Mouse (Mus musculus): Measurements from ENCODE around the gene Cul1. TPM values are rescaled to one million over a fixed set of nuclear protein-coding genes. Genes with fewer than 3 reads are reported as not detected.

The Cul1 gene
- polyA plus RNA-seq, 1 experiment from 2014 or later: 125 TPM

DNA sequence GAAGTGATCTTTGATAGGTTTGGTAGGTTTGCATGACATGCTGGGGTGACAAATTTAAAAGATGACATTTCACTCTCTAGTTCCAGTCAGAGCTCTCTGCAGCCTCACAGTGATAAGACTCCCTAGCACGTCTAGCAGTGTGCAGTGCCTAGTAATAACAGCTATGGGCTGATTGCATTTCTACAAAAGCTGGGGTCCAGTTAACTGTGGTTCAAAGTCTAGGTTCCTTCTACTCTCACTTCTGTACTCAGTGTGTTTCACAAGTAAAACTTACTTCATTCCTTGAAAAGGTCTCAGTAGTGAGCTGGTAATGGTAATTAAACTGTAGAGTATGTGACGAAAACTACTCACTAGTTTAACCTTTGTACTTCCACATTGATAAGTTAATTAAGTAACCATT, 66.8 kb downstream of the Cul1 start:
- no peak overlapping the region for H3K9ac ChIP-seq
- H3K4me3 ChIP-seq: no peak overlapping the region
- no peak overlapping the region for H3K27ac ChIP-seq
- H3K27me3 ChIP-seq: no peaks in the 10 kb centered on the region
- 88% methylated on average over 2 of the region's 2 CpGs for WGBS
- ATAC-seq (ENCODE audit: low FRiP score): no peak
- H3K4me2 ChIP-seq: no peak overlapping the region
- H3K4me1 ChIP-seq (replicated peaks): no peaks in the 10 kb centered on the region
- no peaks in the 10 kb centered on the region for H3K9me3 ChIP-seq
- peaks cover 91% of the 10 kb centered on the region for H3K36me3 ChIP-seq

DNA sequence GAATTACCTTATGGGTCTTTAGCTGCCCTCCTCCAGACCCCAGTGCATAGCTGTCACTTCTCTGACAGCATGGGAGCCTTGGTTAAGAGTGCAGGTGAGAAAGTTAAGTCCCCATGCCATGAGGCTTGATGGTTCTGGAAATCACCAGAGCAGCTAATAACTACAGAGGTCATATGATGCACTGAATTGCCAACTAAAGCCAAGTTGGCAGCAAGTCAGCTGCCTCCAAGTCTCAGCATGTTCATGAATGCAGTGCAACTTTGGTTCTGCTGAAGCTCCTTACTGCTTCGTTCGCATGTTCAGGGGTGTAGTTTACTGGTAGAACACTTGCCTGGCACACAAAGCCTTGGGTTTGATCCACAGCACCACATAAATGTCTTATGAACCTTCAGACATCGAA, 69.2 kb downstream of the Cul1 start:
- Histone ChIP-seq H3K9ac (no peak overlapping the region), H3K4me3 (no peak overlapping the region), H3K27ac (no peak overlapping the region), H3K27me3 (no peaks in the 10 kb centered on the region), H3K9me3 (no peaks in the 10 kb centered on the region), H3K4me2 (no peak overlapping the region), H3K4me1 (replicated peaks) (no peaks in the 10 kb centered on the region), H3K36me3 (peaks cover 91% of the 10 kb centered on the region)
- ATAC-seq (ENCODE audit: low FRiP score): no peak
- 96% methylated on average over 3 of the region's 3 CpGs for WGBS

DNA sequence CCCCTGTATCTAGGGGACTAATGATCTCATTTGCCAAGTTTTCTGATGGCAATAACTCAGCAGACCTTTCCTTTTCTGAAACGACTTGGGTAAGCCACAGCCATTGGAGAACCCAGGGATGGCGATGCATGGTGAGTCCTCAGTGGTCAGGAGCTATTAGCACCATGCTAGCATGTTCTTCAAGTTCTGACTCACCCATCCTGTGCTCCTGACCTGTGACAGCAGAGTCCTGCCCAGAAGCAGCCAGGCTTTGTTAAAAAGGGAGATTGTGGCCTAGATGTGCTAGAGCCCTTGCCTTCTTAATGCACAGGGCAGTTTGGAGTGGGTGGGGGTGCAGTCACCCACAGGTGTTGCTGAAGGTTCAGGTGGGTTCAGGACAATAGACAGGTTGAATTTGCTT, 71.8 kb downstream of the Cul1 start:
- H3K4me2 ChIP-seq: no peak overlapping the region
- no peaks in the 10 kb centered on the region for H3K4me1 ChIP-seq (replicated peaks)
- no peaks in the 10 kb centered on the region for H3K9me3 ChIP-seq
- 86% methylated on average over 2 of the region's 2 CpGs for WGBS
- ATAC-seq (ENCODE audit: low FRiP score): no peak
- peaks cover 88% of the 10 kb centered on the region for H3K36me3 ChIP-seq
- H3K27me3 ChIP-seq: no peaks in the 10 kb centered on the region
- H3K4me3 ChIP-seq: no peak overlapping the region
- H3K27ac ChIP-seq: no peak overlapping the region
- no peak overlapping the region for H3K9ac ChIP-seq

DNA sequence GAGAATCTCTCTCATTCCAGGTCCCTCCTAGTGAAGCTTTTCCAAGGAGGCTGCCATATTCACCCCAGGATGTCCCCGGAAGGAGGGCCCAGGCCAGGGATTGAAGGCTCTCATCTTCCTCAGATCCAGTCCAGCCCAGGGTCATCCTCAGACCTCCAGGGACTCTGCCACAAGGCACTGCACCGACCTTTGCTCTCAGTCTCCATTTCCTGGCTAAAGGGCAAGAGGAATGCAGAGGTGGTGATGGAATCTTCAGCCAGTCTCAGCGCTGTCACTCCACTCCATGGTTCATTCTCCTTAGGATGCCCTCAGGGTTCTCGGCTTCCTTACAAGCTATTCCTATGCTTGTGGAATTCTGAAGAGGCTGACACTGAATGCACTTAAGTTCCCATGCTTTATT, 73.2 kb downstream of the Cul1 start:
- ATAC-seq (ENCODE audit: low FRiP score): no peak
- Histone ChIP-seq H3K4me2 (no peak overlapping the region), H3K4me1 (replicated peaks) (no peaks in the 10 kb centered on the region), H3K9me3 (no peaks in the 10 kb centered on the region), H3K9ac (no peak overlapping the region), H3K27ac (no peak overlapping the region), H3K36me3 (peaks cover 90% of the 10 kb centered on the region), H3K27me3 (no peaks in the 10 kb centered on the region), H3K4me3 (no peak overlapping the region)
- 72% methylated on average over 4 of the region's 4 CpGs for WGBS

DNA sequence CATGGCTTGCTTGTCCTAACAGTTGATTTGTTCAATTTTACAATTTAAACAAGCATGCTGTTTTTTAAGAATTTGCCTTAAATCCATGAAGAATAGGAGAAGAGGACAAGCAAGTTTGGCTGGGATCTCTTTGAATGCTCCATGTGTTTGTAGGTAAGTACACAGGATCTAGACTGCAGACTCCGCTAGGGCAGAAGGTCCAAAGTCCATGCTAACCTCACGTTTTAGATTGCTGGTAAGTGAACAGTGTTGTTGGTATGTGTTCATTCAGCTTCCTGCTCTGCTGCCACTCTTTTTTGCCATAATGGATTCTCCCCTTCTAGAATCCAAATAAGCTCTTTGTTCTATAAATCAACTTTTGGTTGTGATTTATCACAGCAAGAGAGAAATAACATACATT, 73.9 kb downstream of the Cul1 start:
- Histone ChIP-seq H3K27me3 (no peaks in the 10 kb centered on the region), H3K36me3 (peaks cover 89% of the 10 kb centered on the region), H3K9ac (no peak overlapping the region), H3K27ac (no peak overlapping the region), H3K9me3 (no peaks in the 10 kb centered on the region), H3K4me3 (no peak overlapping the region), H3K4me2 (no peak overlapping the region), H3K4me1 (replicated peaks) (no peaks in the 10 kb centered on the region)
- no peak for ATAC-seq (ENCODE audit: low FRiP score)
- WGBS: 84% methylated on average over 2 of the region's 2 CpGs

DNA sequence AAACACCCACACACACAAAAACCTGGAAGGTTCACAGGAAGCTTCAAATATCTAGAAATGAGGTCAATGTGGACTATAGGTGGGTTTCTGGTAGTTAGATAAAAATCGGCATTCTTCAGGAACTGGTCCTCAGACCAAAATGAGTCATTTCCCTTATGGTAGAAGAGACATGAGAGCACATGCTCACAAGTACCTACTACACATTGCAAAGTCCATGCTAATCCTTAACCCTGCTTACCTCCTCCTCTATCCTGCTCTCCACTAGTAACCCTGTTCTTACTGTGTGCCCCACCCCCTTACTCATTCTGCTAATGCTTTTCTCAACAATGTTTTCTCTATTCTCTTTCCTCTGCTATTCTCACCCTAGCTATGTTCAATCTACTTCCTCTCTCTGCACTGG, 74.5 kb downstream of the Cul1 start:
- Histone ChIP-seq H3K9ac (no peak overlapping the region), H3K27me3 (no peaks in the 10 kb centered on the region), H3K4me2 (no peak overlapping the region), H3K9me3 (no peaks in the 10 kb centered on the region), H3K36me3 (peaks cover 89% of the 10 kb centered on the region), H3K4me1 (replicated peaks) (no peaks in the 10 kb centered on the region), H3K27ac (no peak overlapping the region), H3K4me3 (no peak overlapping the region)
- no peak for ATAC-seq (ENCODE audit: low FRiP score)
- 88% methylated on average over 1 of the region's 1 CpGs for WGBS

DNA sequence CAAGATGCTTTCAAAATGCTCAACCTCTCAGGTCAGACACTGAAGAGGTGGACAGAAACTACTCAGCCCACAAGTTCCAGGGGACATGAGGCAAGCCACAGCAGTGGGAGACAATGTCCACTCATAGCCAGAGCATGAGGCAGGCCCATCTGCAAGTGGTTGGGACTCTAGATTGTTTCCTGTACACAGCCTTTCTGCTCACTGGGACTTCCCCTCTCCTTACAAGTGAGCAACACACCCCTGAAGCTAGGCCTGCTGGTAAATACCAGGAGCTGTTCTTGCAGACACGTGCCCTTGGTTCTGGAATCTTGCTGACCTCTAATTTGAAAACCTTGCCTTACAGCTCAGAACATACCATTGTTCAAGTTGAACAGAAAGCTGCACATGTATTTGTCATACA, 79.3 kb downstream of the Cul1 start:
- Histone ChIP-seq H3K27me3 (no peaks in the 10 kb centered on the region), H3K4me2 (no peak overlapping the region), H3K9me3 (no peaks in the 10 kb centered on the region), H3K27ac (no peak overlapping the region), H3K4me3 (no peak overlapping the region), H3K36me3 (peaks cover 77% of the 10 kb centered on the region), H3K9ac (no peak overlapping the region), H3K4me1 (replicated peaks) (no peaks in the 10 kb centered on the region)
- ATAC-seq (ENCODE audit: low FRiP score): no peak
- WGBS: 78% methylated on average over 1 of the region's 1 CpGs

DNA sequence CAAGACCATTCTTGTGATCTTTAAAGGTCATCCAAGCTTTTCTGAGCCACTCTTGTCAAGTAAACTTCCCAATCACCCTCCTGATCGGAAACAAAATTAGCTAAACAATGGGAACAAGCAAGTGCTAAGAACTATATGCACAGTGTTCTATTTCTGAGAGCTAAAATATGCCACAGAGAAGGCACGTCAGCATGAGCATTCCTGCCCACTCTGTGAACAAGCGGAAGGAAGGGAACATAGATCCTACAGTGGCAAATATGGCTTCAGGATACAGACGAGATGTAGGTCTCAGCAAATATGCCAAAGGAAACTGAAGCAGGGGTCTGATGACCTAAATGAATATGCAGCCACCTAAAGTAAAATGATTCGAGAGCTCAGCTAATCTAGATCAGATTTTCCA, 82.1 kb downstream of the Cul1 start:
- Histone ChIP-seq H3K27ac (no peak overlapping the region), H3K4me3 (no peak overlapping the region), H3K9me3 (no peaks in the 10 kb centered on the region), H3K4me2 (no peak overlapping the region), H3K4me1 (replicated peaks) (no peaks in the 10 kb centered on the region), H3K27me3 (no peaks in the 10 kb centered on the region), H3K9ac (no peak overlapping the region), H3K36me3 (peaks cover 62% of the 10 kb centered on the region)
- ATAC-seq (ENCODE audit: low FRiP score): no peak
- 92% methylated on average over 5 of the region's 5 CpGs for WGBS

DNA sequence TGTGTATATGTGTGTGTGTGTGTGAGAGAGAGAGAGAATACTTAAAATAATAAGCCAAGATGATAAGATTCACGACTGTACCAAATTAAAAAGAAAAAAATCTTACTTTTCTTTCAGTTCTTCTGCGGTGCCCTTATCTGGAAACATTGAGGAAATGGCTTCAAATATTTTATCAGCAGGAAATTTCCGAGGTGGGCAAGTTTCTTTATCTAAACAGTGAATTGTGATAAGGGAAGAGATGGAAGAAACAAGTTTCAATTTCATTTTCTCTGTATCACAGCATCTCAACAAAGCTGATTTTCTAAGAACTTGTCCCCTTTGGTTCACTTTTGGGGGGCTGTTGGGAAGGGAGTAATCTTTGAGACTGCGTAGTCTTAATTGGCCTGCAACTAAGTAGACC, 99.1 kb downstream of the Cul1 start:
- Histone ChIP-seq H3K36me3 (peaks cover 68% of the 10 kb centered on the region), H3K9me3 (no peaks in the 10 kb centered on the region), H3K27ac (no peak overlapping the region), H3K27me3 (no peaks in the 10 kb centered on the region), H3K4me2 (no peak overlapping the region), H3K9ac (no peak overlapping the region), H3K4me3 (no peak overlapping the region), H3K4me1 (replicated peaks) (no peaks in the 10 kb centered on the region)
- no peak for ATAC-seq (ENCODE audit: low FRiP score)
- WGBS: 95% methylated on average over 4 of the region's 4 CpGs

DNA sequence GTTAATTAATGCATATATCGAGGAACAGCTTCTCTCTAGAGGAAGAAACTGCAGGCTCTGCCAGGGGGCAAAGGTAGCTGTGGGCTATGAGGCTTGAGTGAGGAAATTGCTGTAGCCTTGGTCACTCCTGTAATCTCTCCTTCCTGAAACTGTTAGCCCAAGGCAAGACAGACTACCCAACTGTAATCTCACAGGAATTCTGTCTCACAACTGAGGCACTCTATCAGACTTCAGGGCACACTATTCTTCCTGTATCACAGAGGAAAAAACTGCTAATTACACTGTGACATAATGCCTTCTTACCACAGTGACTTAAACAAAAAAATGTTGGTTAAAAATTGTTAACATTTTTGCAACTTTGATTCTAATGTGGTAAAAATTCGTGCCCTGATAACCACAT, 106.1 kb downstream of the Cul1 start:
- no peak overlapping the region for H3K4me3 ChIP-seq
- H3K4me2 ChIP-seq: no peak overlapping the region
- no peak for ATAC-seq (ENCODE audit: low FRiP score)
- H3K27me3 ChIP-seq: no peaks in the 10 kb centered on the region
- no peak overlapping the region for H3K27ac ChIP-seq
- WGBS: 89% methylated on average over 2 of the region's 2 CpGs
- no peaks in the 10 kb centered on the region for H3K9me3 ChIP-seq
- H3K36me3 ChIP-seq: peaks cover 38% of the 10 kb centered on the region
- no peak overlapping the region for H3K9ac ChIP-seq
- H3K4me1 ChIP-seq (replicated peaks): no peaks in the 10 kb centered on the region

DNA sequence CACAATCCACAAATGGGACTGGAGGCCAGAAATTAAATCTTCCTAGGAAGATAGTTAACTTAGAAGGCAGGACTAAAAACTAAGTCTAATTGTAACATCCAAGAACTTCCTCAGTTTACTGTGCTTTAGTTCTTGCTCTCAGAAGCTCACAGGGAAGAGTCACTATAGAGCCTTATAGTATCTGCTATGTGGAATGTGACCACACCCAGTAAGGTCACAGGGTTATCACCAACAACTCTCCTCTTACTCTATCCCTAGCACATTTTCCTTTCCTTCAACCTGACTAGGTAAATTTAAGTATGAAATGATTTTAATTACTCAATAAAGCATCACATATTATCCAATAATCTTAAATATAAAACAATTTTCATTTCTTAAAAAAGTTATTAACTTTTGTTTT, 107.2 kb downstream of the Cul1 start:
- H3K9ac ChIP-seq: no peak overlapping the region
- H3K27me3 ChIP-seq: no peaks in the 10 kb centered on the region
- H3K9me3 ChIP-seq: no peaks in the 10 kb centered on the region
- no peak overlapping the region for H3K27ac ChIP-seq
- H3K4me3 ChIP-seq: no peak overlapping the region
- no peak overlapping the region for H3K4me2 ChIP-seq
- H3K4me1 ChIP-seq (replicated peaks): no peaks in the 10 kb centered on the region
- ATAC-seq (ENCODE audit: low FRiP score): no peak
- H3K36me3 ChIP-seq: peaks cover 31% of the 10 kb centered on the region

DNA sequence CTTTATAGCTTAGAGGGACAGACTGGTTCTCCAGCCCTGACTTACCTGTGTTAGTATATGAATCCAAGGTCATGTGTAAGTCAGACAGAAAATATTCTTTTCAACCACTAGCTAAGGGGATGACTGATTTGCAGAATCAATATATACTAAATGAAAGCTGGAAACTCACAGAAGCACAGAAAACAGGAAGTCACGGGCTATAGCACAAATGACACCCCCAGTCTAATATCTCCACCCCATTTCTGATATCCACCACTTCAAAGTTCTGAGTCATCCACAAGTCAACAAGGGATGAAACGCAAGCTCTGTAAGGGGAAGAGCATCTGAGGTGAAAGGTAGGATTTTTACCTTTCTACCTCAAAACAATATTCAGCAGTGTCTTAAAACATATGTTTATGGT, 107.6 kb downstream of the Cul1 start:
- no peak for ATAC-seq (ENCODE audit: low FRiP score)
- 100% methylated on average over 2 of the region's 2 CpGs for WGBS

DNA sequence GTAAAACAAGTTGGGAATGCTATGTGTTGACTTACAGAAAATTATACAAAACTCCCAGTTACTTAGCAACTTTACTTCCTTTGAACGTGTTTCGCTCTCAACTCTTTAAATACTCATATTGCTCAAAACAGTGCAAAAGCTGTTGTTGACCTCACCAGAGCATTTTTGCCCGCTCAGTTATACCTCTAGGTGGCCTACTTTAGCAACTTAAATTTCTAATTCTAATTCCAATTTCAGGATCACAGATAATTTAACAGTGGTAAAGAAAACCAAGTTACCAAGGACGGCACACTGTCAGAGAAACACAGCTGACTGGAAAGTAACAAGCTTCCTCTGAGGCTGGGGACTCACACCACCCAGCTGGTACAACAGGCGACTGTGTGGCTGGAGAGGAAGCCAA, 108.2 kb downstream of the Cul1 start:
- Histone ChIP-seq H3K27me3 (no peaks in the 10 kb centered on the region), H3K4me1 (replicated peaks) (no peaks in the 10 kb centered on the region), H3K27ac (no peak overlapping the region), H3K4me3 (no peak overlapping the region), H3K9me3 (no peaks in the 10 kb centered on the region), H3K36me3 (peaks cover 26% of the 10 kb centered on the region), H3K4me2 (no peak overlapping the region), H3K9ac (no peak overlapping the region)
- 94% methylated on average over 5 of the region's 5 CpGs for WGBS
- no peak for ATAC-seq (ENCODE audit: low FRiP score)

More for the DNA sequence above, 107.6 kb downstream of the Cul1 start:
- Histone ChIP-seq H3K9me3 (no peaks in the 10 kb centered on the region), H3K27ac (no peak overlapping the region), H3K9ac (no peak overlapping the region), H3K4me3 (no peak overlapping the region), H3K4me2 (no peak overlapping the region), H3K4me1 (replicated peaks) (no peaks in the 10 kb centered on the region), H3K36me3 (peaks cover 28% of the 10 kb centered on the region), H3K27me3 (no peaks in the 10 kb centered on the region)
